17 mouse cellular contexts compared by ENCODE assay signal in the genomic region with DNA sequence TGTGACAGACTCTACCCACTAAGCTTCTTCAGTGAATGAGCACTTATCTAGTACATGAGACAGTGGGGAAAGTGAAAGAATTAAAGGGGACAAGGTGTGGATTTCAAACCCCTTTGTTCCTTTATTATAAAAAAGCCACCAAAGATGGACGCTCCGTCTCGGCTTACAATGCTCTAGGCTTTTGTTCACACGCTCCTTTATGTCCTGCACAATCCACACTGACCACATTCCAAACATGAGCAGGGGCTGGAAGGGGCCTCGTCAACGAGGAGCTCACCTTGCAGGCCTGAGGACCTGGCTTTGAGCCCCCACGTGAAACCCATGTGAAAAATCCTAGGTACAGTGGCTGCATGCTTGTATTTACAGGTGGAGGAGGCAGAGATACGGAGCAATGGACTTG. TPM values are rescaled to one million over a fixed set of nuclear protein-coding genes. Genes with fewer than 3 reads are reported as not detected.
A peak's percentile ranks its signal among the peaks of the same experiment; 100 is the strongest.
DNase-seq lines count a peak whose midpoint lies in the region; ATAC-seq and TF ChIP-seq lines count a peak whose summit lies in the region.
"Had no signal": no experiment of that assay in that cellular context is flagged by ENCODE, and none has a peak within 500 bp of the region (broad histone marks: within the 10 kb centered on the region; RNA-seq: fewer than 3 reads in every experiment).

No protein-coding gene starts in this region.

- 22% methylated on average over 8 of the region's 8 CpGs for WGBS in forebrain, embryonic 12.5 days
- 34% methylated on average over 8 of the region's 8 CpGs for WGBS in forebrain, postnatal 0 days
- 42% methylated on average over 8 of the region's 8 CpGs for WGBS in hindbrain, embryonic 12.5 days
- WGBS in hindbrain, embryonic 11.5 days, result 44% methylated on average over 8 of the region's 8 CpGs

- H3K9ac ChIP-seq in forebrain, embryonic 12.5 days, result peak overlapping the region; percentile 21; the same call in 1 of the 2 replicates
- H3K9ac ChIP-seq in forebrain, postnatal 0 days, result no peak overlapping the region
- no peak overlapping the region for H3K9ac ChIP-seq in hindbrain, embryonic 12.5 days
- H3K9ac ChIP-seq in hindbrain, embryonic 11.5 days (ENCODE audit: low read depth, low read length), result no peak overlapping the region
- H3K9ac ChIP-seq: limb, embryonic 15.5 days; stomach, embryonic 15.5 days had no signal

- H3K4me2 ChIP-seq in forebrain, embryonic 12.5 days, result no peak overlapping the region
- H3K4me2 ChIP-seq in forebrain, postnatal 0 days (ENCODE audit: low read depth), result no peak overlapping the region
- no peak overlapping the region for H3K4me2 ChIP-seq in hindbrain, embryonic 12.5 days (replicated peaks)
- H3K4me2 ChIP-seq in hindbrain, embryonic 11.5 days (replicated peaks; ENCODE audit: low read depth, low read length), result no peak overlapping the region
- H3K4me2 ChIP-seq: limb, embryonic 15.5 days; stomach, embryonic 15.5 days had no signal

- H3K9me3 ChIP-seq in forebrain, embryonic 12.5 days, result no peaks in the 10 kb centered on the region
- no peaks in the 10 kb centered on the region for H3K9me3 ChIP-seq in forebrain, postnatal 0 days (ENCODE audit: low read length)
- H3K9me3 ChIP-seq in hindbrain, embryonic 12.5 days (replicated peaks), result no peaks in the 10 kb centered on the region
- no peaks in the 10 kb centered on the region for H3K9me3 ChIP-seq in hindbrain, embryonic 11.5 days (ENCODE audit: control insufficient read depth, low read length)
- H3K9me3 ChIP-seq: limb, embryonic 15.5 days; stomach, embryonic 15.5 days had no signal

- DNase-seq in forebrain, postnatal 0 days, result no peak
- DNase-seq in hindbrain, embryonic 11.5 days (ENCODE audit: low spot score), result no peak
- DNase-seq in retina, embryonic 14.5 days (ENCODE audit: low spot score), result peak; percentile 50
- no peak for DNase-seq in retina, postnatal 1 day
- no peak for DNase-seq in left cerebral cortex, adult 11 months (ENCODE audit: low spot score)
- DNase-seq: cerebellum, adult 11-12 months; kidney, postnatal 10 days; lung, postnatal 14 days had no signal

- TF ChIP-seq CTCF in forebrain, postnatal 0 days (IDR thresholded peaks at IDR 0.05; ENCODE audit: low read depth), result no peak

- H3K4me3 ChIP-seq in forebrain, embryonic 12.5 days (replicated peaks), result no peak overlapping the region
- H3K4me3 ChIP-seq in forebrain, postnatal 0 days (ENCODE audit: low read depth, low read length), result no peak overlapping the region
- no peak overlapping the region for H3K4me3 ChIP-seq in hindbrain, embryonic 12.5 days
- no peak overlapping the region for H3K4me3 ChIP-seq in hindbrain, embryonic 11.5 days (ENCODE audit: low read depth, low read length)
- H3K4me3 ChIP-seq: limb, embryonic 15.5 days; stomach, embryonic 15.5 days had no signal

- H3K4me1 ChIP-seq in forebrain, embryonic 12.5 days, result peaks cover 15% of the 10 kb centered on the region
- 0 out of 2 replicates have a peak, but pooled peaks cover 6% of the 10 kb centered on the region for H3K4me1 ChIP-seq in forebrain, postnatal 0 days (ENCODE audit: insufficient read depth)
- H3K4me1 ChIP-seq in hindbrain, embryonic 12.5 days, result peaks cover 11% of the 10 kb centered on the region
- H3K4me1 ChIP-seq in hindbrain, embryonic 11.5 days (replicated peaks; ENCODE audit: control insufficient read depth, insufficient read depth, low read length), result no peaks in the 10 kb centered on the region; the same call in 1 of the 2 replicates

- H3K27me3 ChIP-seq in forebrain, embryonic 12.5 days, result no peaks in the 10 kb centered on the region; the same call in 1 of the 2 replicates
- no peaks in the 10 kb centered on the region for H3K27me3 ChIP-seq in forebrain, postnatal 0 days (ENCODE audit: insufficient read depth, low read length)
- H3K27me3 ChIP-seq in hindbrain, embryonic 12.5 days, result 0 out of 2 replicates have a peak, but pooled peaks cover 3% of the 10 kb centered on the region
- no peaks in the 10 kb centered on the region for H3K27me3 ChIP-seq in hindbrain, embryonic 11.5 days (ENCODE audit: control insufficient read depth, insufficient read depth, low read length)
- H3K27me3 ChIP-seq: limb, embryonic 15.5 days; stomach, embryonic 15.5 days had no signal

- no peak overlapping the region for H3K27ac ChIP-seq in forebrain, embryonic 12.5 days
- H3K27ac ChIP-seq in forebrain, postnatal 0 days (ENCODE audit: low read depth, low read length), result no peak overlapping the region
- peak overlapping the region; percentile 19; the same call in 1 of the 2 replicates for H3K27ac ChIP-seq in hindbrain, embryonic 12.5 days
- no peak overlapping the region for H3K27ac ChIP-seq in hindbrain, embryonic 11.5 days (ENCODE audit: low read depth, low read length)
- H3K27ac ChIP-seq: limb, embryonic 15.5 days; stomach, embryonic 15.5 days had no signal

- ATAC-seq in forebrain, embryonic 12.5 days (ENCODE audit: low FRiP score), result no peak
- ATAC-seq in forebrain, postnatal 0 days, result no peak
- ATAC-seq in hindbrain, embryonic 12.5 days (ENCODE audit: low FRiP score), result no peak; the same call in 1 of the 2 replicates
- ATAC-seq in hindbrain, embryonic 11.5 days (ENCODE audit: low FRiP score), result no peak

- no peaks in the 10 kb centered on the region for H3K36me3 ChIP-seq in forebrain, embryonic 12.5 days (replicated peaks)
- no peaks in the 10 kb centered on the region for H3K36me3 ChIP-seq in forebrain, postnatal 0 days (ENCODE audit: insufficient read depth)
- no peaks in the 10 kb centered on the region for H3K36me3 ChIP-seq in hindbrain, embryonic 12.5 days
- no peaks in the 10 kb centered on the region for H3K36me3 ChIP-seq in hindbrain, embryonic 11.5 days (ENCODE audit: control insufficient read depth, insufficient read depth, low read length)
- H3K36me3 ChIP-seq: limb, embryonic 15.5 days; stomach, embryonic 15.5 days had no signal

RNA-seq across cellular contexts. Expression of a gene that starts 8.5 kb away (rescaled TPM):
- polyA plus RNA-seq in forebrain, embryonic 12.5 days (2016; fragmentation: Nextera tagmentation; extraction: Ambion mirVana), result 0.13 TPM in 1 of 2 replicates, not detected in the other
- 4.5 and 7.1 TPM in 2 replicates for total RNA-seq in forebrain, postnatal 0 days (2014; rRNA removed)
- 4.9 and 8.7 TPM in 2 replicates for polyA plus RNA-seq in forebrain, postnatal 0 days (2015; fragmentation: Nextera tagmentation; extraction: Ambion mirVana)
- 0.17 and 0.39 TPM in 2 replicates for polyA plus RNA-seq in hindbrain, embryonic 12.5 days (2016; fragmentation: Nextera tagmentation; extraction: Ambion mirVana)
- 0.09 TPM in 1 of 2 replicates, not detected in the other for polyA plus RNA-seq in hindbrain, embryonic 11.5 days (2014; fragmentation: Nextera tagmentation; extraction: Ambion mirVana)
- total RNA-seq: megakaryocyte, adult 5-6 weeks; neutrophil, adult 5-6 weeks had no signal
- polyA plus RNA-seq: embryonic facial prominence, embryonic 11.5 days; limb, embryonic 15.5 days; liver, embryonic 16.5 days; thymus, postnatal 0 days had no signal

RNA-seq across cellular contexts. Expression of a gene that starts 33.9 kb away (rescaled TPM):
- 10.4 and 11.1 TPM in 2 replicates for polyA plus RNA-seq in forebrain, embryonic 12.5 days (2016; fragmentation: Nextera tagmentation; extraction: Ambion mirVana)
- 14.5 and 15.4 TPM in 2 replicates for total RNA-seq in forebrain, postnatal 0 days (2014; rRNA removed)
- polyA plus RNA-seq in forebrain, postnatal 0 days (2015; fragmentation: Nextera tagmentation; extraction: Ambion mirVana), result 5.5 and 8.4 TPM in 2 replicates
- 17.1 and 19.0 TPM in 2 replicates for polyA plus RNA-seq in hindbrain, embryonic 12.5 days (2016; fragmentation: Nextera tagmentation; extraction: Ambion mirVana)
- polyA plus RNA-seq in hindbrain, embryonic 11.5 days (2014; fragmentation: Nextera tagmentation; extraction: Ambion mirVana), result 11.0 and 13.3 TPM in 2 replicates
